Mouse (Mus musculus) small intestine, adult 2 months (tissue): ENCODE measurements at regions not wholly inside any gene's neighbourhood (a gene's known extent, or its start where the extent isn't known, plus 50 kb on each side); places are given as distances from the start of the nearest gene placed in this dataset.

ENCODE experiments used
- CTCF ChIP-seq: fragments of 200-500 bp; IDR thresholded peaks from 2 replicates; pipeline ENCODE4 v1.5.1; 2012; ENCODE audit warnings: low read depth, mild to moderate bottlenecking, control low read depth, inconsistent platforms, low read length, moderate library complexity, mixed read lengths; ENCODE audit not compliant: insufficient replicate concordance, insufficient read length; ENCODE audit errors: extremely low read depth
- POLR2A ChIP-seq: fragments of 200-500 bp; IDR thresholded peaks from 2 replicates; pipeline ENCODE4 v1.6.1; 2012; ENCODE audit warnings: low read depth, mild to moderate bottlenecking, control low read depth, inconsistent platforms, low read length, moderate library complexity

DNA sequence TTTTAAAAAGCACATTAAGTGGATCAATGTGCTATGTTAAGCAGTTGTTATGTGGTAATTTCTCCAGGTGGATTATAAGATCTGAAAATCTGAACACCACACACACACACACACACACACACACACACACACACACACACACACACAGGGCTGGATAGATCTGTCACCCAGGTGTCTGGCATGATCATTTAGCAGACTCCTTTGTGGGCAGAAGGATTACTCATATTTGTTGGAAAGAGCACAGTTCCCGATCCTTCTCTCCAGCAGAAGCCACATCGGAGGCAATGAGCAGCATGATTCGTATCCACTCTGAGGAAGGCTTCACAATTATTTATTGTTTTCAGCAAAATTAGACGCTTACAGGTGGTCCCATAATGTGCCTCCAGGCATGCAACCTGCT lies 116.6 kb upstream of the Dpyd start:
- no peak for TF ChIP-seq CTCF
- no peak for TF ChIP-seq POLR2A
